Mouse (Mus musculus): ENCODE results near the gene Lmcd1. TPM values are rescaled to one million over a fixed set of nuclear protein-coding genes. Genes with fewer than 3 reads are reported as not detected.

Lmcd1 gene
- polyA plus RNA-seq, 1 experiment from 2014 or later = 0.45 TPM

DNA sequence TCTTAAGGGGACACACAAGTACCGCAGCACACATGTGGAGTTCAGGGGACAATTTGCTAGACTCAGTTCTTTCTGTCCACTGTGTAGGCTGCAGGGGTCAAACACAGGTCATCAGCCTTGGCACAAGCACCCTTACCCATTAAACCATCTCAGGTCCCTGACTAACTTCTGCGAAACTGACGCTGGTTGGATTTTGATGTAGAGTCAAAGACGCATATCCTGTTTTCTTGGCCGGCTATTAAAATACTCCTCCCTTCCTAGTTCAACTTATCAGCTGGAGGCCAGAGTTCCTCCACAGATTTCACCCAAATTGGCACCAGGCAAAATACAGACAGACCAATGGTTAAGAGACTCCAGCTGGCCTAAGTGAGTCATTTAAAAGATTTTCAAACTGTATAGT lies 54.2 kb downstream of the Lmcd1 start:
- no peaks in the 10 kb centered on the region for H3K4me1 ChIP-seq
- H3K4me3 ChIP-seq = no peak overlapping the region
- H3K27me3 ChIP-seq (replicated peaks) = no peaks in the 10 kb centered on the region
- WGBS (ENCODE audit: insufficient replicate concordance) = 62% methylated on average over 5 of the region's 5 CpGs
- no peak for ATAC-seq
- no peaks in the 10 kb centered on the region for H3K36me3 ChIP-seq
- H3K9me3 ChIP-seq (replicated peaks) = no peaks in the 10 kb centered on the region
- no peak overlapping the region for H3K4me2 ChIP-seq
- no peak overlapping the region for H3K27ac ChIP-seq
- H3K9ac ChIP-seq = no peak overlapping the region

DNA sequence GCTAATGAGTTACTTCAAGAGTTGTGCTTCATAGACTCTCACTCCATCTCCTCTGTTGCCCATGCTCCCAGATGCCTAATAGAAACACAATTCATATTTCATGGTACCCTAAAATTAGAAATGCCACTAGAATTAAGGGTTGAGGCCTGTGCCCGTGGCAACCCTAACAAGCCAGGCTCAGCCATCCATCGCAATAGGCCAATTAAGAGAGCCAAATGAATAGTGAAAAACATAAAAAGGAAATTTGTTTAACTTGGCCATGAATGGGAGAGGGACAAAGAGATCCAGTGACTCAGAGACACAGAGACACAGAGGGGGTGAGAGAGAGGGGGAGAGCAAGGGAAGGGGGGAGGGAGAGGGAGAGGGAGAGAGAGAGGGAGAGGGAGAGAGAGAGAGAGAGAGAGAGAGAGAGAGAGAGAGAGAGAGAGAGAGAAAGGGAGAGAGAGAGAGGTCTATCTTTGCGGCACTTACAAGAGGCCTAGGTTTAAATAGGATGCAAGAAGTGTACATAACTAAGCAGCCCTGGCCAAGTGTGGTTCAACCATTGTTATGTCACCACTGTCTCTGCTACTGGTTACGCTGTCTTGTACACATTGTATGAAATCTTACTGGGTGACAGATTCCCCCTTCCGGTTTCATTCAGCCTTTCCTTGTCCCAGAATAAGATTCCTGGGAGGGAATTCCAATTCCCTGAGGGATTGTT lies 57.1 kb downstream of the Lmcd1 start:
- H3K4me2 ChIP-seq = no peak overlapping the region
- WGBS (ENCODE audit: insufficient replicate concordance) = 76% methylated on average over 5 of the region's 5 CpGs
- no peaks in the 10 kb centered on the region for H3K4me1 ChIP-seq
- ATAC-seq = no peak
- no peaks in the 10 kb centered on the region for H3K9me3 ChIP-seq (replicated peaks)
- no peak overlapping the region for H3K27ac ChIP-seq
- H3K4me3 ChIP-seq = no peak overlapping the region
- H3K9ac ChIP-seq = no peak overlapping the region
- no peaks in the 10 kb centered on the region for H3K36me3 ChIP-seq
- no peaks in the 10 kb centered on the region for H3K27me3 ChIP-seq (replicated peaks)

DNA sequence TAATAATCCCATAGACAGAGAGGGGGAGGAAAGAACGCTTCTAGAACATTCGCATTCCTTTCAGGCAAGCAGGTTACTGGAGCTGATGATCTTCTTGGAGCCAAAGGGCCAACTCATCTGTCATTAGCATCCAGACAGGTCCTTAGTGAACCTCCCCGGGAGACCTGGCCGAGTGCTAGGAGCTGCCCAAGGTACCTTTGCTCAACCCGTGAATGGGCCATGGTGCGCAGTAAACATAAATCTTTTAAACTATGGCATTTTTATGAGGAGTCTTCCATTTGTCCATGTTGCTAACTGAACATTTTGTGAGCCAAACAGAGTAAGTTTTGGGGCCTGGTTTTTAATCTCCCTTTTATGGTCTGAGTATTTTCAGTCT lies 57.7 kb downstream of the Lmcd1 start:
- no peaks in the 10 kb centered on the region for H3K36me3 ChIP-seq
- no peaks in the 10 kb centered on the region for H3K27me3 ChIP-seq (replicated peaks)
- WGBS (ENCODE audit: insufficient replicate concordance) = 70% methylated on average over 6 of the region's 6 CpGs
- H3K4me3 ChIP-seq = no peak overlapping the region
- no peak overlapping the region for H3K4me2 ChIP-seq
- H3K27ac ChIP-seq = no peak overlapping the region
- no peak overlapping the region for H3K9ac ChIP-seq
- H3K4me1 ChIP-seq = no peaks in the 10 kb centered on the region
- no peak for ATAC-seq
- no peaks in the 10 kb centered on the region for H3K9me3 ChIP-seq (replicated peaks)

DNA sequence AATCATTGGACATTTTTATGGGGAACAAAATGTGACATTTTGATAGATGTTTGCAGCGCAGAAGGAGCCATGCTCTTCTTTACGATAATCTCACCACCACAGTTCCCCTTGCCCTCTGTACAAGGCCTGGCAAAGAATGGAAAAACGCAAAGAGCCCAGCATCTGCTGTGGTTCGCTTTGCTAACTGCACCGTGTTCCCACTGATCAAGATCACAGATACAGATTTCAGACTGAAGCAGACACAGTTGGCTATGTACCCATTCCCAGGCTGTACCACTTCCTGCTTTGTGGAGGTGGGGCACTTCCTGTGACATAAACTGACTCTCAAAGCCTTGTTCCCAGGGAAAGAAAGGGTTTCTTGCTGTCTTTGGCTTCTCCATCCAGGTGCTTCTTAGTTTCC lies 60.4 kb downstream of the Lmcd1 start:
- Histone ChIP-seq H3K9ac (no peak overlapping the region), H3K9me3 (replicated peaks) (no peaks in the 10 kb centered on the region), H3K27ac (no peak overlapping the region), H3K4me3 (no peak overlapping the region), H3K4me1 (no peaks in the 10 kb centered on the region), H3K4me2 (no peak overlapping the region), H3K27me3 (replicated peaks) (no peaks in the 10 kb centered on the region), H3K36me3 (no peaks in the 10 kb centered on the region)
- no peak for ATAC-seq
- WGBS (ENCODE audit: insufficient replicate concordance) = 42% methylated on average over 5 of the region's 5 CpGs

DNA sequence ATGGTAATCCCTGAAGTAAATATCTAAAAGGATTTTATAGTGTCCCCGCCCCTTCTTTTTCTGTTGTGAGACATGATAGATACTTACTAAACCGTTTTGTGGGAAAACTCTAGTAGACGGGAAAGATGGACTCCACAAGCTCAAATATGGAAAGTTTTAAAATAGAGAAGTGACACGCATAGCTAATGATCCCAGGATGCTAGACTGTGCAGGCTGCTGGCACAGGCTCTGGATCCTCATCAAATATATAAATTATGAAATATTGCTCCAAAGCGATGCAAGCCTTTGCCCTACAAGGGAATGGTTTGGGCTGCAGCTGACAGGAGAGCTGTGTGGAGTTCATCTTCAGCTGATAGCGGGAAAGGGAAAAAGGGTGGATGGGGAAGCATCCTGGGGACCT lies 64.1 kb downstream of the Lmcd1 start:
- Histone ChIP-seq H3K36me3 (no peaks in the 10 kb centered on the region), H3K4me1 (no peaks in the 10 kb centered on the region), H3K9me3 (replicated peaks) (no peaks in the 10 kb centered on the region), H3K4me3 (no peak overlapping the region), H3K9ac (no peak overlapping the region), H3K4me2 (no peak overlapping the region), H3K27me3 (replicated peaks) (no peaks in the 10 kb centered on the region), H3K27ac (no peak overlapping the region)
- ATAC-seq = no peak
- WGBS (ENCODE audit: insufficient replicate concordance) = 62% methylated on average over 6 of the region's 6 CpGs

DNA sequence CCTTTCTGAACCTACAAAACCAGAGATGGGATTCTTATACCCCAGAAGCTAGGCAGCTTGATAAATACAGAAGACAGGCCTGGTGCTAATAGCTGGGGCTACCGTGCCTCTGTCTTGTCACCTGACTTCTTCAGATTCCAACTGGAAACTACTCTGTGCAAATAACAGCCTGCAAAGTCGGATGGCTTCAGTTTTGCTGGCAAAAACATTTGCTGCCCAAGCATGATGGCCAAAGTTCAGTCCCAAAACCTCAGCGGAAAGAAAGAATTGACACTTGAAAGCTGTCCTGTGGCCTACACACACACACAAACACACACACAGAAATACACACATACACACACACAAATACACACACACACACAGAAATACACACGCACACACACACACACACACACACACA lies 65.5 kb downstream of the Lmcd1 start:
- no peak overlapping the region for H3K27ac ChIP-seq
- WGBS (ENCODE audit: insufficient replicate concordance) = 69% methylated on average over 4 of the region's 4 CpGs
- no peaks in the 10 kb centered on the region for H3K36me3 ChIP-seq
- H3K9me3 ChIP-seq (replicated peaks) = no peaks in the 10 kb centered on the region
- H3K4me1 ChIP-seq = no peaks in the 10 kb centered on the region
- ATAC-seq = no peak
- H3K4me3 ChIP-seq = no peak overlapping the region
- no peak overlapping the region for H3K4me2 ChIP-seq
- no peaks in the 10 kb centered on the region for H3K27me3 ChIP-seq (replicated peaks)
- H3K9ac ChIP-seq = no peak overlapping the region

DNA sequence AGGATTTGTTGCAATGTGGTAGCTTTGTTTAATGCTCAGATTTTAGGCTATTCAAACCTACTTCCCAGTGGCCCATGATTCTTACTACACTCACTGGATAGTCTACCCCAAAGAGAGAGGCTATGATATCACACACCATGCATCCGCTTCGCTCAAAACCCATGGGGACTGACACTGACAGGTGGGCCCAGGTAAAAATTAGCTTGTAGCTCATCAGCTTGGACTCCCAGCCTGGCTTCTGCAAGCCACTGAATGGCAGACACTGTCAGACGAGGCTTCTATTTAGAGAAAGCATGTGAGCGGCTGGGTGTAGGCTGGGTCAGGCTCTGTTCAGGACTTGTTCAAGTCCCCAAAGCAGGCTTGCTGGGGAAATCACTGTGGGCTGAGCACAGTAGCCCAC lies 76.9 kb downstream of the Lmcd1 start:
- no peak overlapping the region for H3K27ac ChIP-seq
- no peaks in the 10 kb centered on the region for H3K27me3 ChIP-seq (replicated peaks)
- H3K4me1 ChIP-seq = no peaks in the 10 kb centered on the region
- no peak for ATAC-seq
- no peak overlapping the region for H3K4me2 ChIP-seq
- 76% methylated on average over 4 of the region's 4 CpGs for WGBS (ENCODE audit: insufficient replicate concordance)
- no peak overlapping the region for H3K4me3 ChIP-seq
- no peaks in the 10 kb centered on the region for H3K9me3 ChIP-seq (replicated peaks)
- no peak overlapping the region for H3K9ac ChIP-seq
- H3K36me3 ChIP-seq = no peaks in the 10 kb centered on the region

DNA sequence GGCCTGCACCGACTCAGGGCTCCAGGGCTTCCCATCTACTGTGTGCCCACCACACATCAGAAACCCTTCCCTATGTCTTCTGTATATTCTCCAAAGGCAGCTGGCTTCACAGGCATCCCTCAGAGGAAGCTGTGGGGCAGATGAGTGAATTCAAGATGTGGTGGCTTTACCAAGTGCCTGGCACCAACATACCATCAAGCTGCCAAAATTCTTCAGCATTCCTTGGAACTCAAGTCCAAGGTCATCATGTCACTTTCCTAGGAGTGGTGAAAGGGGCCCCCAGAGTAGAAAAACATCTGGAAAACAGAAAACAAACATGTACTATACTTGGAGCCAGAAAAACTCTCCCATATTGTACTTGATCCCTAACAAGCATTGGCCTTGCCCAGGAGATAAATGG lies 85.8 kb downstream of the Lmcd1 start:
- no peaks in the 10 kb centered on the region for H3K36me3 ChIP-seq
- no peaks in the 10 kb centered on the region for H3K9me3 ChIP-seq (replicated peaks)
- WGBS (ENCODE audit: insufficient replicate concordance) = 85% methylated on average over 1 of the region's 1 CpGs

DNA sequence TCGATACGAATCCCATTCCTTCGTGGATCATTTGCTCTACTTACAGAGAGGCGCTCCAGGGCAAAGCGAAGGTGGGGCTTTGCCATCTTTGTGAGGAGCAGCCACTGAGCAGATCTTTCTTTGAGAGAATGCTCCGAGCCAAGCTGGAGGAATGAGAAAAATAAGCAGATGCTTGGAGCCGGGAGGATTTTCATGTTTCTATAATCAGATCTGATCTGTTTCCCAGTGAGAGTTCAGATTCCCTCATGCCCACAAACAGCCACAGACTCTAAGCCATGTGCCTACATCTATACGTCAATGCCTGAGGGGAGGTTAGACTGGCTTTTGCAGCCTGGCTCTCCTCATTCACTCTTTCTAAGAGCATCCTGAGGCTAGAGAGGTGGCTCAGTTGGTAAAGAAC lies 87.1 kb downstream of the Lmcd1 start:
- Histone ChIP-seq H3K27me3 (replicated peaks) (no peaks in the 10 kb centered on the region; the same call in 1 of the 2 replicates), H3K9ac (no peak overlapping the region), H3K4me1 (no peaks in the 10 kb centered on the region), H3K9me3 (replicated peaks) (no peaks in the 10 kb centered on the region), H3K4me2 (no peak overlapping the region), H3K27ac (no peak overlapping the region), H3K36me3 (no peaks in the 10 kb centered on the region), H3K4me3 (no peak overlapping the region)
- ATAC-seq = no peak
- WGBS (ENCODE audit: insufficient replicate concordance) = 70% methylated on average over 8 of the region's 8 CpGs

More for the DNA sequence above, 85.8 kb downstream of the Lmcd1 start:
- Histone ChIP-seq H3K27ac (no peak overlapping the region), H3K4me2 (no peak overlapping the region), H3K9ac (no peak overlapping the region), H3K4me3 (no peak overlapping the region), H3K27me3 (replicated peaks) (no peaks in the 10 kb centered on the region; the same call in 1 of the 2 replicates), H3K4me1 (no peaks in the 10 kb centered on the region)
- no peak for ATAC-seq

DNA sequence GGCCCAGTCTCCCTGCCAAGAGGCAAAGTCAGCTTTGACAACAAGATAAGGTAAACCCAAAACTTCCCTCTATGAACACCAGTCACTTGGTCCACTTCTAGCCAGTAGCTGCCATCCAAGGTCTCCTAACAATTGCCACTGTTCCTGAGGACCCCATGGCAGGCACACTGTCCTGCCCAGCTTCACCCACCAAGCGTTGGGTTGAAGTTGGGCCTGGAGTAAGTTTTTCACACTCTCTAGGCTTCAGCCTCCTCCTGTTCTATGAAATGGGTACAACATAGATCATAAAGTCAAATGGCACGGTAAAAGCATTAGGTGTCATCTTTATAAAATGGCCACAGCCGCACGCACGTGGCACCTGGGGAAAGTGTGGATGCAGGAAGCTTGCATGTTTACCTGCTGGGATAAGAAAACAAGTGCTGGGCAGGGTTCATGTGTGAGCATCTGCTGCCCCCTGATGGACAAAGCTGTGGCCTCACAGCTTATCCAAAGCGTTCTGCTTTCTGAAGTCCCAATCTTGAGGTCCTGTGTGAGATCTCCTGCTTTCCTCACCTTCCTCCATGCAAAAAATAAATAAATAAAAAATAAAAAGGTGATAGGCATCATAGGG lies 88.9 kb downstream of the Lmcd1 start:
- ATAC-seq = no peak
- Histone ChIP-seq H3K9me3 (replicated peaks) (no peaks in the 10 kb centered on the region), H3K36me3 (no peaks in the 10 kb centered on the region), H3K27ac (no peak overlapping the region), H3K4me2 (no peak overlapping the region), H3K9ac (no peak overlapping the region), H3K4me3 (no peak overlapping the region), H3K4me1 (no peaks in the 10 kb centered on the region), H3K27me3 (replicated peaks) (no peaks in the 10 kb centered on the region; the same call in 1 of the 2 replicates)
- WGBS (ENCODE audit: insufficient replicate concordance) = 24% methylated on average over 6 of the region's 6 CpGs

DNA sequence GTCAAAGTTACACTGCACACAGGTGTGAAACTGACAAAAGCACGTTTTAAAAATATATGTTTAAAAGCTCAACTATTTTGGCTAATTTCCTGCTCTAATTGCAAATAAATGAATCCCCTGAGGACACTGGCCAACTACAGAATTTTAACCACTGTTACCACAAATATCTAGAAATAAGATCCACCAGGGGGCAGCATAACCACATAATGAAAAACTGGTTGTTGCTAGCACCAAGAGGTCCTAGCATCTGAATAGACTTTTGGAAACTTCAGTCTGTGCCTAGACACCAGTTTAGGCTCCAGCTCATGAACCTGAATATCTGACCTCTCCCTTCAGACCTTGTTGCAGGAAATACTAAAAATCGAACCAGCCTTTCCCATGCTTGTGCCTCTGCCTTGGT lies 91.0 kb downstream of the Lmcd1 start:
- no peak for ATAC-seq
- H3K4me1 ChIP-seq = no peaks in the 10 kb centered on the region
- no peaks in the 10 kb centered on the region for H3K36me3 ChIP-seq
- no peak overlapping the region for H3K27ac ChIP-seq
- WGBS (ENCODE audit: insufficient replicate concordance) = 26% methylated on average over 2 of the region's 2 CpGs
- H3K4me2 ChIP-seq = no peak overlapping the region
- no peak overlapping the region for H3K9ac ChIP-seq
- H3K27me3 ChIP-seq (replicated peaks) = no peaks in the 10 kb centered on the region; the same call in 1 of the 2 replicates
- no peaks in the 10 kb centered on the region for H3K9me3 ChIP-seq (replicated peaks)
- no peak overlapping the region for H3K4me3 ChIP-seq

DNA sequence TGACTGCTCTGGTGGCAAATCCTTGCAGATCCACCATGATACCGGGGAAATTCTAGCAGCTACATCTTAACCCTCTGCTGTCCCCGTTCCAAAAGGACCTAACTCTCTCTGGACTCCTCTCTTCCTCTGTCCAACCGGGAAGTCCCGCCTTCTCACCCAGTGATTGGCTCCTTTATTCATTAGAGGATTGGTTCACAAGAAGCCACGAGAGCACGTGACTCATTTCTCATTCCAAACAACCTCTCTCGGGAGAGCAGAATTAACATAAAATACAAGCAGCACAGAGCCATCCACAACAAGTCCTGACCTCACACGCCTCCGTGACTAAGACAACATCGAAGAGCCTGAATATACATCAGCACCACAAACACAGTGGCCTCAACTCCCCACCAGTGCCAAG lies 91.7 kb downstream of the Lmcd1 start:
- no peak overlapping the region for H3K27ac ChIP-seq
- WGBS (ENCODE audit: insufficient replicate concordance) = 70% methylated on average over 10 of the region's 10 CpGs
- no peak overlapping the region for H3K4me3 ChIP-seq
- no peaks in the 10 kb centered on the region for H3K4me1 ChIP-seq
- no peaks in the 10 kb centered on the region; the same call in 1 of the 2 replicates for H3K27me3 ChIP-seq (replicated peaks)
- no peak overlapping the region for H3K9ac ChIP-seq
- H3K36me3 ChIP-seq = no peaks in the 10 kb centered on the region
- no peak for ATAC-seq
- H3K4me2 ChIP-seq = no peak overlapping the region
- no peaks in the 10 kb centered on the region for H3K9me3 ChIP-seq (replicated peaks)
